In the genomic region with DNA sequence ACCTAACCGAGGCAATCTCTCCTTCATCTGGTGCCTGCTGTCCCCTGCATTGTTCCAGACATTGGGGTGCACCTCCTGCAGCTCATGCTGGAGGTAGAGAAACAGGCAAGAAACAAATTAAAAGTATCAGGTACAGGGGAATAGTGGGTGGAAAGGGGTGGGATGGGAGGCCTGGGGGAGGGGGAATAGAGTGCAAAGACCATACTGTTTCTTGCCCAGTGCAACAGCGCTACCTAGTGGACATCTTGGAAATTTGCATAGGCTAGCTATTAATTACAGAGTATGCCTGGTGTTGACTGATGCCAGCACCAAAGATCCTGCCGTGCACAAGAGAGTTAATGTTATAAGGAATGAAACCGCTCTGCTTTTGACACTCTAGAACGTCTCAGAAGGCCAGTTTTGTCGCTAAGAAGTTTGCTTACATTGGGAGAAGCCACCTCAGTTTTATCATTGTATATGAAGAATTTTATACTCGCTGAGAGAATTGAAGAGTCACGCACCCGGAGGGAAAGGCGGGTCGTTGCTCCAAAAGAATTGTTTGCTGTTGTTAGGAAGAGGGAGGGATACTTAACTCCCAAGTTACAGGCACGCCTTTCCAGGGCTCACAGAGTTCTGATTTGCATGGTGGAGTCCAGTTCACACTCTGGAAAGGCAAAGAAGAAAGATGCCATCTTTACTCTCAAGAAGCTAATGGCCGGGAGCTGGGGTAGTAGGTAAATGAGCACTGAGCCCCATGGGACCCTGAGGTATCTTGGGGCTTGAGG, we compare ENCODE assay signal across 9 mouse cellular contexts. TPM values are rescaled to one million over a fixed set of nuclear protein-coding genes. Genes with fewer than 3 reads are reported as not detected.
DNase-seq lines count a peak whose midpoint lies in the region; ATAC-seq and TF ChIP-seq lines count a peak whose summit lies in the region.
"Had no signal": no experiment of that assay in that cellular context is flagged by ENCODE, and none has a peak within 500 bp of the region (broad histone marks: within the 10 kb centered on the region; RNA-seq: fewer than 3 reads in every experiment).

No protein-coding gene starts in this region.

- H3K4me3 ChIP-seq in gastrocnemius, adult 2 months = no peak overlapping the region
- H3K4me3 ChIP-seq in liver, embryonic 14.5 days (ENCODE audit: insufficient read depth in 1 of 2, low read depth in 2 of 2, low read length in 2 of 2) = no peak overlapping the region
- H3K4me3 ChIP-seq: lung, embryonic 15.5 days had no signal

- no peaks in the 10 kb centered on the region for H3K27me3 ChIP-seq in liver, embryonic 14.5 days (ENCODE audit: control insufficient read depth, insufficient read depth, low read length)
- H3K27me3 ChIP-seq: lung, embryonic 15.5 days had no signal

- H3K4me1 ChIP-seq in liver, embryonic 14.5 days (replicated peaks; ENCODE audit: control insufficient read depth in 2 of 2, insufficient read depth in 2 of 2, low read length in 1 of 2) = 0 out of 4 replicates have a peak, but pooled peaks cover 0 to 2% of the 10 kb centered on the region in 2 experiments
- H3K4me1 ChIP-seq: lung, embryonic 15.5 days had no signal

- peak; percentile 44 for DNase-seq in gastrocnemius, adult 2 months
- DNase-seq in gastrocnemius, adult 8-10 months (ENCODE audit: low spot score in 2 of 2) = no peak
- peak; percentile 84 for DNase-seq in CD4-positive, CD25-positive, alpha-beta regulatory T cell, adult 2 months (ENCODE audit: low read depth, low spot score)
- DNase-seq in cerebellum, postnatal 36 days = peak; percentile 55 to 63
- DNase-seq in liver, embryonic 14.5 days (ENCODE audit: low read depth in 3 of 3, low spot score in 3 of 3) = no peak
- DNase-seq in retina, postnatal 1 day = peak; percentile 84
- DNase-seq in yolk sac, embryonic 10.5 days (ENCODE audit: low spot score) = no peak

- H3K36me3 ChIP-seq in liver, embryonic 14.5 days (replicated peaks; ENCODE audit: control insufficient read depth, insufficient read depth, low read depth) = no peaks in the 10 kb centered on the region
- H3K36me3 ChIP-seq: lung, embryonic 15.5 days had no signal

- peak; percentile 72 to 73 for ATAC-seq in hematopoietic stem cell, adult 5-6 weeks (replicated peaks in 1 of 2; ENCODE audit: insufficient read depth in 1 of 2, low FRiP score in 2 of 2, low TSS enrichment in 1 of 2, low read depth in 1 of 2, poor library complexity in 2 of 2, severe bottlenecking in 2 of 2)
- 0 out of 2 replicates have a peak, but pooled peaks have one; percentile 40 for ATAC-seq in liver, embryonic 14.5 days (ENCODE audit: insufficient read depth)

- intact Hi-C loops in gastrocnemius, adult 2 months (cut with DNase I) = loop anchor here (1.0 to 10.0 kb wide), 3 partner anchors 140 to 225 kb away; no protein-coding TSS in a partner anchor

- no peaks in the 10 kb centered on the region for H3K9me3 ChIP-seq in liver, embryonic 14.5 days (ENCODE audit: control insufficient read depth, low read length)
- H3K9me3 ChIP-seq: lung, embryonic 15.5 days had no signal

- WGBS in liver, embryonic 14.5 days (ENCODE audit: insufficient replicate concordance) = 38% methylated on average over 13 of the region's 13 CpGs

- no peak for TF ChIP-seq EP300 in liver, embryonic 14.5 days (IDR thresholded peaks at IDR 0.05; ENCODE audit: low read depth)

- H3K27ac ChIP-seq in gastrocnemius, adult 2 months = no peak overlapping the region
- H3K27ac ChIP-seq in liver, embryonic 14.5 days = no peak overlapping the region
- H3K27ac ChIP-seq: lung, embryonic 15.5 days had no signal

- H3K9ac ChIP-seq in liver, embryonic 14.5 days (replicated peaks) = no peak overlapping the region
- H3K9ac ChIP-seq: lung, embryonic 15.5 days had no signal

- no peak overlapping the region for H3K4me2 ChIP-seq in liver, embryonic 14.5 days (ENCODE audit: low read depth)
- H3K4me2 ChIP-seq: lung, embryonic 15.5 days had no signal

- TF ChIP-seq CTCF in gastrocnemius, adult 2 months (IDR thresholded peaks at IDR 0.05) = peak; percentile 81
- peak; percentile 82 for TF ChIP-seq CTCF in liver, embryonic 14.5 days (IDR thresholded peaks at IDR 0.05; ENCODE audit: low read depth)

RNA-seq across cellular contexts. Expression of gene Itpk1, which starts 15.0 kb away (rescaled TPM):
- total RNA-seq in gastrocnemius, adult 2 months (2021) = 1 to 10 TPM; 6.5 to 6.6 TPM
- total RNA-seq in gastrocnemius, adult 8-10 months (2022) = 10 to 100 TPM in 1 of 4 experiments, 1 to 10 TPM in 3; 5.7 to 10.4 (median 8.2) TPM
- 19.1 and 20.7 TPM in 2 replicates for total RNA-seq in hematopoietic stem cell, adult 5-6 weeks (2017)
- polyA plus RNA-seq in liver, embryonic 14.5 days (2012; rRNA removed) = 2.0 and 2.3 TPM in 2 replicates
- 2.4 TPM in 2 replicates for polyA plus RNA-seq in liver, embryonic 14.5 days (2014; fragmentation: Nextera tagmentation; extraction: Ambion mirVana)

RNA-seq across cellular contexts. Expression of gene Moap1, which starts 23.7 kb away (rescaled TPM):
- total RNA-seq in gastrocnemius, adult 2 months (2021) = 1 to 10 TPM; 4.8 to 5.5 TPM
- total RNA-seq in gastrocnemius, adult 8-10 months (2022) = 1 to 10 TPM; 3.8 to 4.7 (median 4.2) TPM
- total RNA-seq in hematopoietic stem cell, adult 5-6 weeks (2017) = 10.8 and 17.4 TPM in 2 replicates
- polyA plus RNA-seq in liver, embryonic 14.5 days (2012; rRNA removed) = 1.1 and 1.8 TPM in 2 replicates
- polyA plus RNA-seq in liver, embryonic 14.5 days (2014; fragmentation: Nextera tagmentation; extraction: Ambion mirVana) = 5.6 and 6.7 TPM in 2 replicates

RNA-seq across cellular contexts. Expression of gene Tmem251, which starts 23.8 kb away (rescaled TPM):
- total RNA-seq in gastrocnemius, adult 2 months (2021) = 1 to 10 TPM; 2.3 to 3.5 TPM
- 1 to 10 TPM; 2.3 to 4.2 (median 2.5) TPM for total RNA-seq in gastrocnemius, adult 8-10 months (2022)
- 8.4 and 10.9 TPM in 2 replicates for total RNA-seq in hematopoietic stem cell, adult 5-6 weeks (2017)
- polyA plus RNA-seq in liver, embryonic 14.5 days (2012; rRNA removed) = 2.0 TPM in 2 replicates
- 6.6 and 6.7 TPM in 2 replicates for polyA plus RNA-seq in liver, embryonic 14.5 days (2014; fragmentation: Nextera tagmentation; extraction: Ambion mirVana)

RNA-seq across cellular contexts. Expression of gene Gm28051, which starts 37.8 kb away (rescaled TPM):
- not detected for total RNA-seq in gastrocnemius, adult 2 months (2021)
- not detected for total RNA-seq in gastrocnemius, adult 8-10 months (2022)
- not detected in 2 replicates for total RNA-seq in hematopoietic stem cell, adult 5-6 weeks (2017)
- polyA plus RNA-seq in liver, embryonic 14.5 days (2012; rRNA removed) = not detected in 2 replicates
- polyA plus RNA-seq in liver, embryonic 14.5 days (2014; fragmentation: Nextera tagmentation; extraction: Ambion mirVana) = not detected in 2 replicates
- polyA plus RNA-seq: lung, embryonic 15.5 days had no signal

RNA-seq across cellular contexts. Expression of gene Gon7, which starts 37.9 kb away (rescaled TPM):
- 10 to 100 TPM in 1 of 2 experiments, 1 to 10 TPM in 1; 7.7 to 11.3 TPM for total RNA-seq in gastrocnemius, adult 2 months (2021)
- 10 to 100 TPM; 10.3 to 12.0 (median 10.9) TPM for total RNA-seq in gastrocnemius, adult 8-10 months (2022)
- total RNA-seq in hematopoietic stem cell, adult 5-6 weeks (2017) = 16.5 and 26.2 TPM in 2 replicates
- polyA plus RNA-seq in liver, embryonic 14.5 days (2012; rRNA removed) = 4.0 and 6.9 TPM in 2 replicates
- polyA plus RNA-seq in liver, embryonic 14.5 days (2014; fragmentation: Nextera tagmentation; extraction: Ambion mirVana) = 9.3 and 10.8 TPM in 2 replicates

Comparison
In these comparisons a context has a peak if more than half of its experiments do, and no peak if none do; other contexts are left out.
1. DNase-seq: peak in gastrocnemius, adult 2 months (single experiment), CD4-positive, CD25-positive, alpha-beta regulatory T cell, adult 2 months (single experiment), cerebellum, postnatal 36 days (2 of 2) and retina, postnatal 1 day (single experiment); none in gastrocnemius, adult 8-10 months (0 of 2), liver, embryonic 14.5 days (0 of 3) and yolk sac, embryonic 10.5 days (single experiment).